Mouse (Mus musculus) cortical plate, adult 2 months (tissue): ENCODE results near the gene Cant1.

Experiments used
- CTCF ChIP-seq: fragments of 200-500 bp; IDR thresholded peaks from 2 replicates; pipeline ENCODE4 v1.5.1; 2011; ENCODE audit warnings: mild to moderate bottlenecking, control low read depth, low read length; ENCODE audit not compliant: insufficient read depth; ENCODE audit errors: extremely low read depth
- POLR2A ChIP-seq: fragments of 200-500 bp; IDR thresholded peaks from 2 replicates; pipeline ENCODE4 v1.6.1; 2011; ENCODE audit warnings: mild to moderate bottlenecking, low read length, control low read depth; ENCODE audit not compliant: insufficient read depth; ENCODE audit errors: extremely low read depth

GRCm38 (mm10) chr11:118430291-118430885 lies 11.5 kb upstream of the Cant1 start:
- TF ChIP-seq POLR2A (no peak), CTCF (no peak)
